Mouse (Mus musculus) heart, adult 8-10 months (tissue): ENCODE data around the gene Bmper. TPM values are rescaled to one million over a fixed set of nuclear protein-coding genes. Genes with fewer than 3 reads are reported as not detected.

ENCODE experiments used
- DNase-seq: peaks from one replicate; pipeline ENCODE4 v3.0.0; 2022; ENCODE audit warnings: low spot score
- total RNA-seq, 4 experiments: library from RNA; stranded (reverse); gene quantifications; 2 replicates each; pipeline ENCODE4 v1.2.4; 2022

Gene Bmper
- total RNA-seq, 4 experiments from 2014 or later = 1.5 to 3.3 (median 2.5) TPM

DNA sequence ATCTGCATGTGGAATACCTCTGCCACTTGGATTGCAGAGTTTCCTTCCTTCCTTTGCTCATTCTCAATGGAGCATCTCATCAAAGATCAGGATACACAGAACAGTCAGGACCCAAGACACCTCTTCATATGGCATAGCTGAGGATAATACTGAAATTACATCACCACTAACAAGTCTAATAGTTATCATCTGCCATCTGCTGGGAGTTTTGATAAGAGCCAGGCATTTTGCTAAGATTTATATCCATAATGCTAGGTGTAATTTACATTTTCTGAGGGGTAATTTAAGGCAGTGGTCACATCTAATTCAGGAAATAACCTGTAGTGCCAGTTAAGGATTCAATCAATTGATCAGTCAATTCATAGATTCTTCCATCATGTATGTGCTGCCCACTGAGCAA, 145.2 kb downstream of the Bmper start:
- no peak for DNase-seq

DNA sequence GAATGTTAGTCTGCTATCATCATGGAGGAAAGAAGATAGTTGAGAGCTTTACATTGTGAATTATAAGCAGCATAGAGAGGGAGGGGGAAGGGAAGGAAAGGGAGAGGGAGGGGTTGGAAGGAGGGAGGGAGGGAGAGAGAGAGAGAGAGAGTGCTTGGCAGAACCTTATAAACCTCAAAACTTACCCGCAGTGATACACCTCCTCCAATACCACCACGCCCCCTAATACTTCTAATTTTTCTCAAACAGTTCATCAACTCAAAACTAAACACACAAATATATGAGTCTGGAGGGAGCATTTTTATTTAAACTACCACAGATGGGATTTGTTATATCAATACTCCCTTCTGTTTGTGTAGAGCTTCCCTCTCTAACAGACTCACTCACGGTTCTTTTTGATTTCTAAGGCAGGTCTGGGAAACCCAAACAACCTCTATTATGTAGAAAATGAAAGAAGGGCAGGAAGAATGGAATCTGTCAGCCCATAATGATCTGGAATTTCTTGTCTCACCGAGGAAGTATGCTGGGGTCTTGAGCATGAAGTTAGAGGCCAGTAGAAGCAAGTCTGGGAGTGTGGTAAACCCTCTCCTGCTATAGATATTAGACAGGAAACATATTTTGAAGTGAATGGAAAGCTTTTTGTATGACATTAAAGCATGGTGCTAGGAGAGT, 152.0 kb downstream of the Bmper start:
- no peak for DNase-seq

DNA sequence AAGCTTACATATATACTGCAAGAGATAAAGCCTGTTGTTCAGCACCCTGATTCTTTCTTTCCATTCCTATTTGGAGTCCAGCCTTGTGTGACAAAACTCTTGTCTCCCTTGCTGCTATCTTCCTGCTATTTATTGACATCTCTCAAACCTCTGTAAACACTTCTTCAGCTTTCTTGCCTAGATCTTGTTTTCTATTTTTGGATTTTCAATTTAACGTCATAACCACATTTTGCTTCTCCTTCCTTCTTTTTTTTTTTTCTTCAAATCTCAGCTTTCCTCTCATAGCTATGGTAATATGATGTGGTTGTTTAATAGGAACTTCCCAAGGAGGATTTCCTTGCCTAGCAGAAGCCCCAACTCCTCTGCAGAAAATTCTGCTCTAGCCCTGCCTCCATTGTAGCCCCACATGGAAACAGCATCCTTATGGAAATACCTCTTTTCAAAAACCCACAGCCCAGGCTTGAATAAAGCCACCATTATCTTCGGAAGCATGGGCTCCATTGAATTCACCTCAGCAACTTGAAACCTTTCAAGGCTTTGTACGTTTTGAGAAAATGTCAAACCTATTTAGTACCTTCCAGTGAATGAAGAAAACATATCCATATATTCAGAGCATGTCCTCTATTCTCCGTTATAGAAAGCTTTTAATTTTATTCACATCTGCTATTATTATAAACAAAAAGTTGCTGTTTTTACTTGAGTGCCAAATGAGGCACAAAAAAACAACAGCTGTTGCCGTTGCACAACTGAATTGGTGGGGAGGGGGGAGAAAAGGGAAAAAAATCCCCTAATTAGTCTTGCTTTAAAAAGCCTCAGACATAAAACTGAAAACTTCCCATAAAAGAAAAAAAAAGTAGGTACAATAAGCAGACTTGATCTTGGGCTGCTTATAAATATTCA, 155.2 kb downstream of the Bmper start:
- no peak for DNase-seq

DNA sequence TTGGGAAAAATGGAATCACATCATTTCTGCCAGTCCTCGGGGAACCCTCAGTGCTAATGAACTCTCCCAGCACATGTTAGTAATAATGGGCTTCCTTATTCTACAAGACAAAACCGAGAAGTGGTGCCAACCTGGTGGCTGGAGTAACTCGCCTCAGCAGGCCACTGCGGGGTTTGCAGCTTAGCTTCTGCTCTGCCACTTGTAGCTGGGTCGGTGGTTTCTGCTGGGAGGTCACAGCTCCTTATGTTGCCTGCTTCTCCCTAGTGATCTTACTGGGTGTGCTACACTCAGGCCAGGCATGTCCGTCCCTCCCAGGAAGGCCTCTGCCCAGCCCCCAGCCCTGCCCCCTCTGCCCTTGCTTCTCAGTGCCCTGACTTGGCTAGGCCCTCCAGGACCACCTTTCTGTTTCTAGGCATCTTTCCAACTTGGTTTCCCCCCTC, 155.9 kb downstream of the Bmper start:
- no peak for DNase-seq

DNA sequence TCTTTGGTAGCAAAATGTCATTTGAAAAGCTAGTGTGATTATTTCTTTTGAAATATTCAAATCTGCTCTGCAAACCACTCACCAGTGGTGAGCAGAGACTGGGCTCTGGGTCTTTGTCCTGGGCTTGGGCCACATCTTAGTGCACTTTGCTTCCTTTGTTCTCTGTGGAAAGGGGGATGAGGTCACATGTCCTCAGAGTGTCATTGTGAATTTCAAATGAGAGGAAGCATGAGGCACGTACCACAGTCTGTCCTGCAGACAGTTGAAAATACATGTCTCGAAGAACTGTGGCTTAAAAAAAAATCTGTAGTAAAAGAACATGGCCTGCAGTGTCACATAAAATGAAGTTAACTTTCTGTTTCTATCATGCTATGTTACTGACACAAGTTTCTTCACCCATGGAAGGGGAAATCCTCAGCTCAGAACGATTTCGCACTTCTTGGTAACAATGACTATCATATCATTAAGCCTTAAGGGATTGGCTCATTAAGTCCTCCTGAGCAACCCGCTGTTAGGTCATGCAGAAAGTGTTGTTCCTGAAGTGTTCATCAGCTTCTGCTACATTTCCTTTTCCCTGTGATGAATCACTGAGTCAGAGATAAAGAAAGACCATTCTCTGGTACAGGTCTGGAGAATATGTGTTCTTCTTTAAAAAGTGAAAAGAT, 157.4 kb downstream of the Bmper start:
- DNase-seq = no peak

DNA sequence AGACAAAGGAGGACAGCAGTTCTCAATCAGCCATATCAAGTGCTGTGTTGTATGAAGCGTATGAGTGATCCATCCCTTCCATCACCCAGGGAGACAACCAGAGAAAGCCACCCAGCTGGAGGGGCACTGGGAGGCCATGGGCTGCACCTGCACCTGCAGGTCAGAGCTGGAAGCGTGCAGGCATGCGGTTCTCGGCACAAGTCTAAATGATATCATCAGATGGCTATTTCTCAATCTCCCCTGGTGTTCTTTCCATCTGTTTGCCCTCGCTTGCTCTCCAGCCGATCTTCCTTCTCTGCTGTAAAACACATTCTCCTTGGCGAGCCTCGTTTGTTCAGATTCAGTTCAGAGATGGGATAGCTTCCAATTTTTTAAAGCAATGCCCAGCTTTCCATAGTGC, 160.4 kb downstream of the Bmper start:
- DNase-seq = no peak

DNA sequence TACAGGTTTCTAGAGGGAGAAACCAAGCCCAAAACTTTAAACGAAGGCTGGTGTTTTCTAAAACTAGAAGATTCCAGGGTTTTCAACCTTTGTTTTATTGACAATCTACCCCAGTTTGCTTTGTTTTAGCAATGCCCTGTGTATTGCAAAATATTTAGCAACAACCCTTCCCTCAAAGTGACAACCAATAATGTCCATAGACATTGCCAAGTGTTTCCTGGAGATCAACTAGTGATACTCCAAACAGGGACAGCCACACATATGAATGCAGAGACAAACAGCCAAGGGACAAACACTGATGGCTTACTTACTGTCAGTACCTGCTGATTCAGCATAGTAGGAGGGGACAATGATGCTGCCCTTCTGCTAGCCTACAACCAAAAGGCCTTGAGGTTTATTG, 161.0 kb downstream of the Bmper start:
- DNase-seq = no peak

DNA sequence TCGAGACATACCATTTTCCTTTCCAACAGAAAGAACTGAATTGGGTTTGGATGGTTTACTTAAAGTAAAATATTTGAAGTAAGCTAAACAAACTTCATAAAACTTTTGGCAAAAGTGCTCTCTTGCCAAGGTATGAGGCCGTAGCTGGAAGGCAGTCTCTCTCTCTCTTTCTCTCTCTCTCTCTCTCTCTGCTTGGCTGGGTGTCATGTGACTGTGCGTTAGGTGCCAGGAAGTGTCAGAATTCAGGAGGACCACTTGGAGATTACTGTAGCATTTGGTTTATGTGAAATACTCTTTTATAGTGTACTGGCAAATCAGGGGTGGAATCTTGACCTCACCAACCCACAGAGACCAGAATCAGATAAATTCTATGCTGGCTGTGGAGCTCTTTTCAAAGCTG, 162.0 kb downstream of the Bmper start:
- no peak for DNase-seq

DNA sequence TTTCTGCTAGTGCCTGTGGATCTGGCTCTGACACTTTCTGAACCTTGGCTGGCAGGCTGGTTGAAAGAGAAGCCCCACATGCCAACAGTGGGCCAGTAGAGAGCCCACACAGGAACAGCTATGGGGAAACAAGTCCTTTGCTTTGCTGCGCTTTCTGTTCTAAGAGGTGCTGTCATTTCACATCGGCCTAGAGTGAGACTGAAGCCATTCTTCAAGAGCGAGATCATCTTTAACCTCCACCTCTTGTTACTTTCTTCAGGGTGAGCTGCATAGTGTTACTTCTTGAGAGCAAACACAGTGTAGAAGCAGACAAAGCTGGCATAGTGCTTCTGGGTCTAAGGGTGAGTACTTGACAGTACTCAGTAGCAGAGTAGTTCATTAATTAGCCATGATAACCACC, 163.3 kb downstream of the Bmper start:
- no peak for DNase-seq

DNA sequence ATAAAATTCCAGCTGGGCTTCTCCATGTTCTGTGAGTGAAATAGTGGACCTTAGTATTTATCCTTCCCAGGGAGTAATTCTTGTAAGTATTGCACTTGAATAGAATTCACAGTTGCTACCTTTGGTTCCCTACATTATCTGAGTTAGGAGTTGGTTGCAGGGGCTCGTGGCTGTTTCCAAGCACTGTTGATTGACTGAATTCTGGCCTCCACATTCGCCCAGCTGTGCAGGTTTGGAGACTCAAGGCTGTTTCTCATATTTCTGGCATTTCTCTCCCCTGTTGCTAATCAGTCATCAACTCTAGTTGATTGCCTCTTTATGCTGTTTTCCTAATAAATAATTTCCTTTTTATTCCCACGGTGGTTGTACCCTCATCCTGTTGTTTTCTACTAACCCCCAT, 167.2 kb downstream of the Bmper start:
- DNase-seq = no peak

DNA sequence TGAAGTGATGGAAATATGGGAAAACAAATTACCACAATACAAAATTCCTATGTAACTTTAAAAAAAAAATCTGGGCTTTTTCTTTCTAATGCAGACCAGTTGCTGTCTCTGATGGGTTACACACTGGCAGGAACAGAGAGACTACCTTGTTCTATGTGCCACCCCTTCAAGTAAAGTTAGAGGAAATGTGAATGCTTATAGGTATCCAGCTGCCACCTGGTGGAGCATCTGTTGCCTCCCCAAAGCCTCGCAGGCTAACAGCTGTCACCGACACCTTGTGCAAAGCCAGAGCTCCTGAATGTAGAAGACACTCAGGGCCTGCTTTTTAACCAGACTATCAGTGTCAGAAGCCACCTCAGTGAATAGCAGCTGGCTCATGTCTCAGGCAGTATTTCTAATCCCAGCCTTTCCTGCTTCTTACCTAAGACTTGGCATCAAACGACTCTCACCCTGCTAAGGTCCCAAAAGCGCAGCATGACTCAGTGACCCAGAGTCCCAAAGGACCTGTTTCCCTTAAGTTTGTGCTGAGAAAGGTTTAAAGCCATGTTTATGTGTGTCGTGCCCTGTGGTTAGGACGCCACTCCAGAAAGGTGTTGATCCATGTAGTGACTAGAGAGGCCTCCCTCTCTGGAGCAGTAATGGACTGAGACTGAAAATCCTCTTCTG, 171.9 kb downstream of the Bmper start:
- no peak for DNase-seq

DNA sequence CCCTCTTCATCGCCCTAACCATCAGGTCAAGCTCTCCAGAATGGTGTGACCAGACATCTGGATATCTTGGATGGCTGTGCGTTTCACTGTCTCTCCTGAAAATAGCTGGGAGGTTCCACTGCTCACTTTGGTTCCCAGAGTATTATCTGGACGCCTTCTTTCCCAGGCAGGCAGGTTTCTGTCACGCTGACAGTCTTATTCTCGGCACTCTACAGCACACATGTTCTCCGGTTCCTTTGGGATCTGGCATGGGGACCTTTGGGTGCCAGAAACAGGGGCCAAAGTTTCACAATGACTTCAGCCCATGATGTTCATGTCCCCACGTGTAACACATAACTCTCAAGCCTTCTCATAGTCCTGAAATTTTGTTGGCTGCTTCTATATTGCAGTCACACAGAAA, 173.3 kb downstream of the Bmper start:
- DNase-seq = peak; percentile 75

DNA sequence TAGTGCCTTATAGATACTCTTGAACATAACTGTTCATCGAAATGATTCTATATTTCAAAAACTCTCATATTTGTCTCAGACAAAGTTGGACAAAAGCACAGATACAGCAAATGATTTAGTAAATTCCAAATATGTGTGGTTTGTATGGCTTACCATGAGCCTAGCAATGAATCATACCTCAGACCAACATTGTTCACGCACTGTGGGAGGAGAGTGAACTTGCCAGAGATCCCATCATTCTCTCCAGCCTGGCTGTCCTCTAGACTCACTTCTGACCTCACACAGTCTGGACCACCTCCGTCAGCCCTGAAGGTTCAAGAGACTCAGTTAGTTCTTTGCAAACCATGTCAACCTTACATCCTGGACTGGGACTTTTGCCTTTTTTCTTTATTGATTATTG, 175.0 kb downstream of the Bmper start:
- no peak for DNase-seq

DNA sequence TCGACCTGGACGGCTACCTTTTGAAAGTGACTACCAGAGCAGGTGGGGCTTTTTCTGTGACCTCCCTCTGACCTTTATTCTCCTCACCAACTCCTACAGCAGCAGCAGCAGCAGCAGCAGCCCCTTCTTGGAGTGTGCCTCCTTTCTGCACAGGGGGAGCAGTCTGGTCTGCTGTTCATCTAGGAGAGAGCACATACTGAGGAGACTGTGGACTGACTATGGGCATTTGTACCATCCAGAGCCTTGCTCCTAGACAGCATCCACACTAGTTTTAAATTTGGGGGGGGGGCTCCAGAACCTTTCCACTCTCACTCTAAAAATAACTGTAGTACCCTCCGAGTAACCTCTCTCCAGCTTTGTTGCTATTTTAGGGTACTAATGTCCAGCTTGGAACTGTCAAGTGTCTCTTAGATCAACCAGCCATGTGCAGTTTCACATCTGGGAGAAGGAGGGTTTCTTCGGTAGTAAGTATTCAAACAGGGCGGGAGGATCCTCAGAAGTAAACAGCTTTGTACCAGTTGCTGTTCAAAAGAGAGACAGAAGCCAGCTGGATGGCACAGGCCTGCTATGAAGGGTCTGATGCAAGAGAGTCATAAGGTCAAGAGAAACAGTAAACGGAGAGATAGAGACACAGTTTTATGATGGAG, 176.9 kb downstream of the Bmper start:
- DNase-seq = no peak

DNA sequence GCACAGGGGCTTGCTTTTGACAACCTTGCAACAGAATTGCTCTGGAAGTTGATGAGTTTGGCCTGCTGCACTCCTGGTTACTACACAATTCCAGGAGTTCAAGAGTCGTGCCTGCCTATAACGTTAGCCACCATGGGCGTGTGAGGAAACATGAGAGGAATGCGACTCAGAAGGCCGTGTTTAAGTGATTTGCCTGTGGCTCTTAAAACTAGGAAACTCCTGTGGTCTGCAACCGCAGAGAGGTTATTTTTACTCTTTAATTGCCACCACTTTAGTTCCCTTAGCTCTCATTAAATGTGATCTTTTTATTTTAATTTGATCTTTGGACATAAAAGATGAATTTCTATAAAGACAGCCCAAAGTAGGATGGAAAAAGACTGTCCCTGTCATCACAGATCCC, 184.5 kb downstream of the Bmper start:
- no peak for DNase-seq

DNA sequence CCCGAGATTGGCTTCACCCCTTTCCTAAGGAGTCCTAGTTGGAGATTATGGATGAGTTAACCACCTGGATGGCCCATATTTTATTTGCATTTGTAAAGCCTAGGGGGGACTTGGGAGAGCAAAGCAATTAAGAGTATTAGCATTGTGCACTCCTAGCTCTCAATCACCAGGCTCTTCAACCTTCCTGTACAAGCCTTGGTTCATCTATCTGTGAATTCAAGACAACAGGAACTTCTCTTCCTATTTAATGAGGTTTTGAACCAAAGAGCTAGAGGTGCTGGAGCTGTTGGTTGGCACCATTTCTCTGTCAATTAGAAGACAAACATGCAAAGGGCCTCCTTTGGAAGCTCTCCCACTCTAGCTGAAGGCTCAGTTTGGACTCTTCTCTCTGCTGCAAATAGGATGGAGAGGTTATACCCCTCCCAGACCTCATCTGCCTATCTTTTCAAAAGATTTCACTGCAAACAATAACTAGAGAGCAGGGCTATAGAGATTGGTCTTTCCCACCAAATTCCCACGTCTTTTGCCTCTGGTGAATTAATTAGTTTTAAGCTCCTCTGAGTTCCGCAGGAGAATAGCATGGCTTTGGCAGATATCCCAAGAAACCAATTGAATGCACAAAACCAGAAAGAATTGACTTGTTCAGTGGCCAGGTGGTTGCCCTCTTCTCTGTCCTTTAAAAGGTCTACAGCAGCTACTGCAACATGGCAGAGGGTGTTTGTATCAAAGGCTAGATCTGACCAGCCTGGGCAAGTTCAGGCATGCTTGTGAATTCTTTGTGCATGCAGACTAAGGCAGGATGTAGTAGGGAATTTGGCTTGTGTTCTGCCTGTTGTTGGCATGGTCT, 185.3 kb downstream of the Bmper start:
- no peak for DNase-seq

DNA sequence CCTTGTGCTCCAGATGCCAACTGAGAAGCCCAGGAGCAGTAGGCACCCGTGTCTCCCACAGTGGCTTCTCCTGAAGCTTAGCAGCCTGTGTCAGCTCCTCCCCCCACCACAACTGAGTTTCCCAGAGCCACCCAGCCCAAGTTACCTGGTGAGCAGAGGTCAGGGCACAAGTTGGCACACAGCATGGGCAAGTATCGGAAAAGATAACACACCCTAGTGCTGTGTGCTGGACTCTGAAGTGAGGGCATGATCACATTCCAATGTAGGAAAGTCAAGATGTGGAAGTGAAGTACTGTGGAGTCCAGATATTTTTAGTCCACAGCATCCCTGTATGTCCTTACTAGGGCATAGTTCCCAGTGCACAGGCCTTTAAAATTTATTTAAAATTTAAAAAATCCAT, 187.7 kb downstream of the Bmper start:
- DNase-seq = no peak

DNA sequence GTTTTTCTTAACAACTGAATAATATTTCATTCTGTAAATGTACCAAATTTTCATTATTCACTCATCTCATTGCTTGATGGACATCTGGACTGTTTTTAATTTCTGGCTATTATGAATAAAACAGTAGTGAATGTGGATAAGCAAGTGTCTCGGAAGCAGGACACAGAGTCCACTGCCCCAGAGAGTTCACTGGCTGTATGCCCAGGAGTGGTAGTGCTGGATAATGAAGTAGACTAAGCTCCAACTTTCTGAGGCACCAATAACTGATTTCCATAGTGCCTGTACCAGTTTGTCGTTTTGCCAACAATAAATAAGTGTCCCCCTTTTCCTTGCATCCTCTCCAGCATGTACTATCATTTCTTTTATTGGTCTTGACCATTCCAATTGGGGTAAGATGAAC, 190.1 kb downstream of the Bmper start:
- DNase-seq = no peak

DNA sequence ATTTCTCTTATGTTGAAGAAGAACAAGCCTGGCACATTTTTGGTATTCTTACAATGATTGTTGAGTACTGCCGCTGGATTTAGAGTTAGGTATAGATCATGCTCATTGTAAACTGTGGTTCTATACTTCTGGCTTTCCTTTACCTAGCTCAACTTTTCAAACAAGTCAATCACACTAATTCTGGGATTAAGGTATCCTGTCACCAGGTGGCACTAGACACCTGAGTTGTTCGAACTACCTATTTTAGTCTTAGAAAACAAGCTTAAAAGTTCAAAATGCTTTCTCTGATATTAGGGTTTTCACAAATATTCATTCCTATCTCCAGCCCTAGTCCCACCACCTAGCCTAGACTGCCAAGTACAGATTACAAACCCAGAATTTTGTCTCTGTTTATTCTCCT, 196.2 kb downstream of the Bmper start:
- DNase-seq = no peak

DNA sequence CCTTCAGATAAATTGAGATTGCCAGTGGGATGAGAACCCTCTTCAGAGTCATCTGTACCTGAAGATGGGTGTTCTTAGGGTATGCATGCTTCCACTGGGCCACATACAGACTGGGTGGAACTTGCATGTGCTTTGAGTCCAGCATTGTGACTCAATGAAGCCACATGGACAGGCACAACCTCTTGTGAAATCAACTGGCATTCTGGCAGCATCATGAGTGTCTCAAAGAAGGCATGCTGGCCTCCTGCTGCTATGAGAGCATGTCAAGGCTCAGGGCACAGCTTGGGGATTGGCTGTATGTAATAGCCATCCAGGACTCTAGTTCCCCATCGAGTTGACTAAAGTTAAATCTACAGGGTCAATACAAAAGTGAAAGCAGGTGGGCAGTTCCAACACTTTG, 200.9 kb downstream of the Bmper start:
- DNase-seq = no peak

DNA sequence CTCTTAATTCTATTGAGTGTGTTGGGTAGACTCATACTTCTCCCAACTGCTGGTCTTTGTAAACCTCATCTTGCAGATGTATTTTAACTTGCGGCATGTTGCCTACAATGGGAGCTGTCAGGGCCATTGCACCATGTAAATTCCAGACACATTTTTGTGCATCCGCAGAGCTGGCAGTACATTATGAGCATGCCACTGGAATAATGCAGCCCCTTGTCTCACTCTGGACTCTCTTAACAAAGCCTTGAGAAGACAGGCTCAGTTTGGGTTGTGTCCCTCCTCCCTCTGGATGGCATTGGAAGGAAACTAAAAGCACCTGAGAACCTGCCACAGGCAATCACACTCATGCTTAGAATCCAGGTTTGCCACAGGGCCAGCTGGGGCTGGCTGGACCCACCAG, 209.8 kb downstream of the Bmper start:
- DNase-seq = no peak
